Mouse (Mus musculus) liver, embryonic 13.5 days (tissue): ENCODE data around the gene Gm11032. TPM values are rescaled to one million over a fixed set of nuclear protein-coding genes. Genes with fewer than 3 reads are reported as not detected.
"Not testable (repeated sequence)": the region's sequence is repeated elsewhere in the genome, so short reads cannot be mapped to it uniquely, and the experiment has no call there.

Source experiments
- ATAC-seq: fragments of 200-750 bp; cut with Nextera tagmentation; 2 replicates; pipeline ENCODE4 v1.8.0; 2017; ENCODE audit warnings: low read depth, mild to moderate bottlenecking, moderate number of reproducible peaks, moderate library complexity
- DNase-seq: peaks from one replicate; pipeline ENCODE4 v3.0.0; 2022
- H3K27ac ChIP-seq: fragments of 300-500 bp; sonication (generic); 2 replicates; pipeline ENCODE4 v1.5.1; 2015; ENCODE audit warnings: moderate library complexity, mild to moderate bottlenecking, inconsistent platforms
- H3K27me3 ChIP-seq: fragments of 300-500 bp; sonication (generic); 2 replicates; pipeline ENCODE4 v1.6.1; 2015; ENCODE audit warnings: mild to moderate bottlenecking, inconsistent platforms
- H3K36me3 ChIP-seq: fragments of 300-500 bp; sonication (generic); 2 replicates; pipeline ENCODE4 v1.6.1; 2015; ENCODE audit warnings: mild to moderate bottlenecking, inconsistent platforms
- H3K4me1 ChIP-seq: fragments of 300-500 bp; sonication (generic); replicated peaks from 2 replicates; pipeline ENCODE4 v1.6.1; 2015; ENCODE audit warnings: inconsistent platforms
- H3K4me2 ChIP-seq: fragments of 300-500 bp; sonication (generic); 2 replicates; pipeline ENCODE4 v1.6.1; 2015; ENCODE audit warnings: inconsistent platforms, mild to moderate bottlenecking, moderate library complexity
- H3K4me3 ChIP-seq: fragments of 300-500 bp; sonication (generic); replicated peaks from 2 replicates; pipeline ENCODE4 v1.5.1; 2015; ENCODE audit warnings: mild to moderate bottlenecking, inconsistent platforms
- H3K9ac ChIP-seq: fragments of 300-500 bp; sonication (generic); 2 replicates; pipeline ENCODE4 v1.6.1; 2015; ENCODE audit warnings: mild to moderate bottlenecking, inconsistent platforms
- H3K9me3 ChIP-seq: fragments of 300-500 bp; sonication (generic); replicated peaks from 2 replicates; pipeline ENCODE4 v1.6.1; 2016; ENCODE audit warnings: inconsistent platforms
- WGBS: fragments of 180-500 bp; shearing (Covaris S2); methylation state at CpG from one replicate; pipeline ENCODE4 v1.1.7; 2015; ENCODE audit not compliant: insufficient replicate concordance; 5-methylcytosine and 5-hydroxymethylcytosine counted together
- polyA plus RNA-seq: library from polyadenylated mRNA; unstranded; fragments of >200 nt; fragmentation: Nextera tagmentation; extraction: Ambion mirVana; gene quantifications from 2 replicates; pipeline ENCODE4 v1.2.1, GENCODE M21; 2015

Gene Gm11032
- not detected in 2 replicates for polyA plus RNA-seq

GRCm38 (mm10) chr11:4620017-4620485 lies at the start of gene Gm11032:
Gm11032 (plus strand) TSS chr11:4620067.
- H3K4me3 ChIP-seq: no peak within 1 kb of the TSS
- H3K27ac ChIP-seq: no peak within 1 kb of the TSS
- ATAC-seq: no peak

DNA sequence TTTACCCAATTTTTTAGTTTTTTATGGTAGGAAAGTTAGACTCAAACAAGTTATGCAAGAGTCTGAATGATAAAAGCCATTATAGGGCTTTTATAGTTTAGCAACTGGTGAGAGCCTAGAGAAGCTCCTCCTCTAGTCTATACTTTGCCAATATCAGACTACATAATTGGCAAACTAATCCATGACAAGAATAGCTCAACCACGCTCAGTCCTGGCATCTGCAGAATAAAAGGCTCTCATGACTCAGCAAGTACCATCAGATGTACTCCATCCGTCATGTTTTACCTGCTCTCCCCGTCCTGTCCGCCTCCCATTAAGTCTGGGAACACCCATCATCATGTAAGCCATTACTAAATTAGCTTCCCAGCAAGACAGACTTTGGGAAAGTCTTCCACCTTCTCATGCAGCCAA lies 48.4 kb upstream of the Gm11032 start:
- Histone ChIP-seq H3K27ac (peak overlapping the region; percentile 51), H3K9ac (no peak overlapping the region), H3K36me3 (no peaks in the 10 kb centered on the region), H3K9me3 (no peaks in the 10 kb centered on the region), H3K27me3 (no peaks in the 10 kb centered on the region), H3K4me1 (peaks cover 79% of the 10 kb centered on the region), H3K4me2 (no peak overlapping the region), H3K4me3 (no peak overlapping the region)
- no peak for ATAC-seq
- DNase-seq: no peak
- WGBS: 65% methylated on average over 4 of the region's 4 CpGs

More at GRCm38 (mm10) chr11:4620017-4620485, at the start of gene Gm11032:
- Histone ChIP-seq H3K36me3 (no peaks in the 10 kb centered on the region), H3K27me3 (0 out of 2 replicates have a peak, but pooled peaks cover 6% of the 10 kb centered on the region), H3K9ac (no peak within 1 kb of the TSS), H3K9me3 (no peaks in the 10 kb centered on the region), H3K4me1 (no peaks in the 10 kb centered on the region), H3K4me2 (no peak within 1 kb of the TSS)
- DNase-seq: no peak
- 67% methylated on average over 16 of the region's 16 CpGs for WGBS

DNA sequence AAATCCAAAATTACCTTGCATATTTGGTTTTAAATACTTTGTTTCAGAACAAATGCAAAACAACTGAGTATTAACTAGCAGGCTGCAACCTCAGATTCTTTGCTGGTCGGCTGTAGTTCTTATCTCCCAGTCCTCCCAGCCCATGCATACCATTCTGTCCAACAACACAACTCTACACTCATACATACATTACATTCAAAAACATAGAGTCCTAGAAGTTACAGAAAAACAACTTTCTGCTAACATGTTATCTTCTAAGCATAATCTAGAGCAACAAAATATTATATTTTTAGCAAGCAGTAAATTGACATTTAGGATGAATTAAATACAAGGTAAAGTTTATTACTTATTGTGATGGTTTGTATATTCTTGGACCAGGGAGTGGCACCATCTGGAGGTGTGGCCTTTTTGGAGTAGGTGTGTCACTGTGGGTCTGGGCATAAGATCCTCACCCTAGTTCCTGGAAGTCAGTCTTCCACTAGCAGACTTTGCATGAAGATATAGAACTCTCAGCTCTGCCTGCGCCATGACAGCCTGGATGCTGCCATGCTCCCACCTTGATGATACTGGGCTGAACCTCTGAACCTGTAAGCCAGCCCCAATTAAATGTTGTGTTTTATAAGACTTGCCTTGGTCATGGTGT lies 43.7 kb upstream of the Gm11032 start:
- Histone ChIP-seq H3K9ac (peak overlapping the region; percentile 61; the same call in 1 of the 2 replicates), H3K4me1 (peaks cover 71% of the 10 kb centered on the region), H3K27ac (peak overlapping the region; percentile 95), H3K4me3 (peak overlapping the region; percentile 32), H3K4me2 (peak overlapping the region; percentile 58)
- H3K9me3 ChIP-seq, H3K36me3 ChIP-seq, H3K27me3 ChIP-seq: not testable (repeated sequence)
- 15% methylated on average over 2 of the region's 2 CpGs for WGBS
- ATAC-seq: peak; percentile 89
- DNase-seq: peak; percentile 78

DNA sequence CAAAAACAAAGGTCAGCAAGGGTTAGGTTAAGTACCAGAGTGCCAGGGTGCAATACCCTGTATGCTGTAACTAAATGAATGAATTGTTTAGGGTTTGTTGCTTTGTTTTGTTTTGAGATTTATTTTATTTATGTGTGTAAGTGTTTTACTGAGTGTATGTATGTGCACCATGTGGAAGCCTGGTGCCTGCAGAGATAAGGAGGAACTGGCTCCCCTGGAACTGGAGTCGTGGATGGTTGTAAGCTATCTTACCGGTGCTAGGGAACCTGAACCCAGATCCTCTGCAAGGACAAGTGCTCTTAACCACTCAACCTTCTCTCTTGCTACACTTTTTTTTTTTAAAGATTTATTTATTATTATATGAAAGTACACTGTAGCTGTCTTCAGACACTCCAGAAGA lies 42.8 kb upstream of the Gm11032 start:
- Histone ChIP-seq H3K27me3 (no peaks in the 10 kb centered on the region), H3K9ac (peak overlapping the region; percentile 61), H3K9me3 (no peaks in the 10 kb centered on the region), H3K4me2 (peak overlapping the region; percentile 58), H3K4me1 (peaks cover 65% of the 10 kb centered on the region), H3K4me3 (peak overlapping the region; percentile 32), H3K27ac (peak overlapping the region; percentile 95), H3K36me3 (no peaks in the 10 kb centered on the region)
- DNase-seq (peak; percentile 34), ATAC-seq (peak; percentile 82)
- 18% methylated on average over 2 of the region's 2 CpGs for WGBS

- Histone ChIP-seq H3K9me3 (no peaks in the 10 kb centered on the region), H3K27me3 (no peaks in the 10 kb centered on the region), H3K4me2 (no peak overlapping the region), H3K36me3 (peaks cover 2% of the 10 kb centered on the region; the same call in 1 of the 2 replicates), H3K4me3 (no peak overlapping the region), H3K9ac (no peak overlapping the region), H3K4me1 (peaks cover 68% of the 10 kb centered on the region), H3K27ac (peak overlapping the region; percentile 84)
- 73% methylated on average over 2 of the region's 2 CpGs for WGBS
- ATAC-seq (no peak), DNase-seq (no peak)
Observed at GRCm38 (mm10) chr11:4578682-4579081, 41.2 kb upstream of the Gm11032 start.

GRCm38 (mm10) chr11:4591811-4592210 lies 28.1 kb upstream of the Gm11032 start:
- ATAC-seq (no peak), DNase-seq (no peak)
- Histone ChIP-seq H3K4me1 (peaks cover 52% of the 10 kb centered on the region), H3K9me3 (no peaks in the 10 kb centered on the region), H3K27me3 (no peaks in the 10 kb centered on the region), H3K27ac (no peak overlapping the region), H3K9ac (peak overlapping the region; percentile 44), H3K4me3 (peak overlapping the region; percentile 99), H3K4me2 (peak overlapping the region; percentile 81), H3K36me3 (peaks cover 22% of the 10 kb centered on the region)
- 80% methylated on average over 4 of the region's 4 CpGs for WGBS

DNA sequence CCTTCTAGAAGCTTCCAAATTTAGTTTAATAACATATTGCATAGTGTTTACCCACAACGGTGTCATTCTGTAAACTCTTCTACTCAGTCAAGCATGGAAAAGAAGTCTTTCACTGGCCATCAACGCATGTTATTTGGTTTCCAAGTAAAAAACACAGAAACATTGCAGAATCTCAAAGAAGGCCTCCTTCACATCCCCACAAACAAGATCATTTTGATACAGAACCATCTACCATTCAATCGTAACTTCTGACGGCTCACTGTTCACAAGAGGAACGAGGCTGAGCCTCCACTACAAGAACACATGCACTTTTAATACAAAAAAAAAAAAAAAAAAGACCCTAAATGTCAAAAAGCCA lies 26.4 kb upstream of the Gm11032 start:
- peak overlapping the region; percentile 81 for H3K4me2 ChIP-seq
- H3K27ac ChIP-seq: peak overlapping the region; percentile 96
- WGBS: 16% methylated on average over 5 of the region's 5 CpGs
- peak overlapping the region; percentile 100 for H3K9ac ChIP-seq
- 0 out of 2 replicates have a peak, but pooled peaks cover 12% of the 10 kb centered on the region for H3K36me3 ChIP-seq
- no peaks in the 10 kb centered on the region for H3K9me3 ChIP-seq
- H3K27me3 ChIP-seq: no peaks in the 10 kb centered on the region
- peak overlapping the region; percentile 99 for H3K4me3 ChIP-seq
- DNase-seq: no peak
- peaks cover 49% of the 10 kb centered on the region for H3K4me1 ChIP-seq
- ATAC-seq: no peak

DNA sequence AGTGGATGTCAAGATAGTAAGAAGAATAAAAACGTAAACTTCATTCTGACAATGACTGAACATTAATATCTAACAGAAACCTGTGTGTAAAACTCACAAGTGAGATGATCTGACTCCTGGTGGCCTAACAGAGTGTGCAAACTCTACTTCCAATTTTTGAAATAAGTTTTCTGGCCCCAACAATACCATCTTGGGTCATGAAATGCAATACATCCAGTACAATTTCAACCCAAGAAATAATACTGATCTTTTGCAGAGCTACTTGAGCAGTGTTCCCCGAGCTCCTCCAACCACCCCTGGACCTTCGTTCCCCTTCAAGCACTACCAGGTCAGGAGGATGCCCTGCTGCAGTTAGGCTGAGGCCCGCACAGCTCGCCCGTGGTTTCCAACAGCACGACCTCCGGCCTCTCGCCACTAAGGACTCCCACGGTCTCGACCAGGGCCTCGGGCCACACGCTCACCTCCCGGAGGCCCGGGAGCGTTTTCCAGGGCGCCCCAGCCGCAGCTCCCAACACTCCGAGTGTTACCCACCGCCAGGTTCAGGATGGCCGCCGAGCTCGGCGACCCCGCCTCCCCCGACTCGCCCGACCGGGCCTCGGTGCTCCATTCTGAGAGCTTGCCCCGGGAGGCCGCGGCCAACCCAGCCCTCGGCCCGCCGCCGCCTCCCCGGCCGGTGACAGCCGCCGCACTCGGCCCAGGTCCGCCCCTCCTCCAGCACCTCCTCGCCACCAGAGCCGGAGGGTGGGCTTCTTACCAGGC lies 25.8 kb upstream of the Gm11032 start:
- Histone ChIP-seq H3K9ac (peak overlapping the region; percentile 100), H3K4me1 (peaks cover 49% of the 10 kb centered on the region), H3K4me3 (peak overlapping the region; percentile 99), H3K27ac (peak overlapping the region; percentile 96), H3K36me3 (0 out of 2 replicates have a peak, but pooled peaks cover 12% of the 10 kb centered on the region), H3K27me3 (no peaks in the 10 kb centered on the region), H3K4me2 (peak overlapping the region; percentile 81), H3K9me3 (no peaks in the 10 kb centered on the region)
- WGBS: under 1% methylated on average over 38 of the region's 45 CpGs
- peak; percentile 54 for DNase-seq
- ATAC-seq: peak; percentile 83

GRCm38 (mm10) chr11:4594608-4595500 lies 25.0 kb upstream of the Gm11032 start, which contains the start of gene Mtmr3:
Mtmr3 (minus strand) TSS chr11:4594863.
- peak within 1 kb of the TSS; percentile 100 for H3K9ac ChIP-seq
- ATAC-seq: peak; percentile 83
- H3K4me1 ChIP-seq: peaks cover 46% of the 10 kb centered on the region
- WGBS: 5% methylated on average over 36 of the region's 53 CpGs
- no peaks in the 10 kb centered on the region for H3K9me3 ChIP-seq
- H3K27ac ChIP-seq: peak within 1 kb of the TSS; percentile 96
- H3K4me2 ChIP-seq: peak within 1 kb of the TSS; percentile 81
- peak; percentile 94 for DNase-seq
- peak within 1 kb of the TSS; percentile 99 for H3K4me3 ChIP-seq
- H3K36me3 ChIP-seq: 0 out of 2 replicates have a peak, but pooled peaks cover 7% of the 10 kb centered on the region
- no peaks in the 10 kb centered on the region for H3K27me3 ChIP-seq

GRCm38 (mm10) chr11:4598411-4598810 lies 21.5 kb upstream of the Gm11032 start:
- Histone ChIP-seq H3K36me3 (no peaks in the 10 kb centered on the region), H3K4me1 (peaks cover 19% of the 10 kb centered on the region), H3K27me3 (peaks cover 3% of the 10 kb centered on the region; the same call in 1 of the 2 replicates), H3K9ac (no peak overlapping the region), H3K9me3 (no peaks in the 10 kb centered on the region), H3K4me2 (no peak overlapping the region), H3K4me3 (no peak overlapping the region), H3K27ac (no peak overlapping the region)
- DNase-seq (no peak), ATAC-seq (no peak)
- 82% methylated on average over 2 of the region's 2 CpGs for WGBS
